Mouse (Mus musculus) MEL (cell line): ENCODE measurements around the gene Neurl4. TPM values are rescaled to one million over a fixed set of nuclear protein-coding genes. Genes with fewer than 3 reads are reported as not detected.

Experiments used
- DNase-seq: peaks from one replicate; pipeline ENCODE4 v3.0.0; 2011; ENCODE audit warnings: low read depth, low spot score
- H3K27ac ChIP-seq: 2 replicates; pipeline ENCODE4 v1.5.1; 2012; ENCODE audit warnings: low read depth, mild to moderate bottlenecking, control low read depth, low read length, moderate library complexity; ENCODE audit not compliant: control insufficient read depth
- H3K27me3 ChIP-seq, 2 experiments: fragments of 150-350 bp in 1 of 2; sonication (generic) in 1 of 2; 2 replicates each; pipeline ENCODE4 v1.6.1; 2012; ENCODE audit warnings: low read length in 2 of 2, mild to moderate bottlenecking in 2 of 2, improper control_type of control experiment in 1 of 2, moderate library complexity in 1 of 2; ENCODE audit not compliant: insufficient read depth in 2 of 2, control insufficient read depth in 1 of 2
- H3K36me3 ChIP-seq, 2 experiments: 2 replicates each; pipeline ENCODE4 v1.6.1; 2012 to 2014; ENCODE audit warnings: low read length in 2 of 2, improper control_type of control experiment in 1 of 2, inconsistent platforms in 1 of 2, mild to moderate bottlenecking in 1 of 2; ENCODE audit not compliant: insufficient read depth in 2 of 2, control insufficient read depth in 1 of 2
- H3K4me1 ChIP-seq, 2 experiments: fragments of 150-350 bp in 1 of 2; sonication (generic) in 1 of 2; 2 replicates each; pipeline ENCODE4 v1.6.1; 2012; ENCODE audit warnings: low read length in 2 of 2, improper control_type of control experiment in 1 of 2, mild to moderate bottlenecking in 1 of 2; ENCODE audit not compliant: insufficient read depth in 2 of 2, control insufficient read depth in 1 of 2
- H3K4me3 ChIP-seq, 2 experiments: fragments of 150-350 bp in 1 of 2; sonication (generic) in 1 of 2; 2 replicates each; pipeline ENCODE4 v1.5.1; 2012; ENCODE audit warnings: low read depth in 2 of 2, low read length in 2 of 2, mild to moderate bottlenecking in 2 of 2, moderate library complexity in 2 of 2, control low read depth in 1 of 2, improper control_type of control experiment in 1 of 2; ENCODE audit not compliant: control insufficient read depth in 1 of 2, insufficient read depth in 1 of 2
- H3K79me2 ChIP-seq: 2 replicates; pipeline ENCODE4 v1.6.1; 2012; ENCODE audit warnings: mild to moderate bottlenecking, low read length, moderate library complexity; ENCODE audit not compliant: control insufficient read depth, poor library complexity, insufficient read depth
- H3K9ac ChIP-seq: 2 replicates; pipeline ENCODE4 v1.6.1; 2012; ENCODE audit warnings: low read depth, mild to moderate bottlenecking, control low read depth, low read length, moderate library complexity; ENCODE audit not compliant: control insufficient read depth, poor library complexity, severe bottlenecking
- H3K9me3 ChIP-seq: fragments of 150-350 bp; sonication (generic); replicated peaks from 2 replicates; pipeline ENCODE4 v1.6.1; 2012; ENCODE audit warnings: mild to moderate bottlenecking, low read length, improper control_type of control experiment, moderate library complexity; ENCODE audit not compliant: insufficient read depth
- CHD1 ChIP-seq: IDR thresholded peaks from 2 replicates; pipeline ENCODE4 v1.6.1; 2012; ENCODE audit warnings: low read depth, mild to moderate bottlenecking, inconsistent platforms, low read length, improper control_type of control experiment
- CTCF ChIP-seq, 3 experiments: IDR thresholded peaks in 2 of 3; conservative IDR thresholded peaks in 1 of 3; 2 replicates each; pipeline ENCODE4 v1.5.1; 2011 to 2012; ENCODE audit warnings: low read length in 3 of 3, low read depth in 2 of 3, mild to moderate bottlenecking in 2 of 3, improper control_type of control experiment in 1 of 3, inconsistent platforms in 1 of 3, mixed read lengths in 1 of 3, moderate library complexity in 1 of 3; ENCODE audit not compliant: control insufficient read depth in 1 of 3, insufficient read depth in 1 of 3, poor library complexity in 1 of 3, severe bottlenecking in 1 of 3
- E2F4 ChIP-seq: IDR thresholded peaks from 2 replicates; pipeline ENCODE4 v1.6.1; 2011; ENCODE audit warnings: low read depth, low read length, improper control_type of control experiment, borderline replicate concordance
- ELF1 ChIP-seq: IDR thresholded peaks from 2 replicates; pipeline ENCODE4 v1.6.1; 2014; ENCODE audit warnings: low read depth, mild to moderate bottlenecking, inconsistent platforms, low read length, improper control_type of control experiment, moderate library complexity
- EP300 ChIP-seq, 2 experiments: IDR thresholded peaks; 2 replicates each; pipeline ENCODE4 v1.6.1; 2011; ENCODE audit warnings: improper control_type of control experiment in 2 of 2, low read length in 2 of 2, low read depth in 1 of 2, mild to moderate bottlenecking in 1 of 2
- ETS1 ChIP-seq: IDR thresholded peaks from 2 replicates; pipeline ENCODE4 v1.6.1; 2012; ENCODE audit warnings: low read depth, mild to moderate bottlenecking, inconsistent platforms, low read length, improper control_type of control experiment, moderate library complexity
- GABPA ChIP-seq: IDR thresholded peaks from 2 replicates; pipeline ENCODE4 v1.6.1; 2012; ENCODE audit warnings: low read depth, mild to moderate bottlenecking, inconsistent platforms, low read length, improper control_type of control experiment, moderate library complexity
- JUND ChIP-seq: IDR thresholded peaks from 2 replicates; pipeline ENCODE4 v1.6.1; 2011; ENCODE audit warnings: low read depth, mild to moderate bottlenecking, improper control_type of control experiment, low read length
- KAT2A ChIP-seq: conservative IDR thresholded peaks from 2 replicates; pipeline ENCODE4 v1.6.1; 2012; ENCODE audit warnings: low read depth, low read length, improper control_type of control experiment, inconsistent platforms
- MAFK ChIP-seq: IDR thresholded peaks from 2 replicates; pipeline ENCODE4 v1.6.1; 2011; ENCODE audit warnings: low read depth, mild to moderate bottlenecking, low read length, improper control_type of control experiment, borderline replicate concordance
- MAX ChIP-seq: IDR thresholded peaks from 2 replicates; pipeline ENCODE4 v1.6.1; 2011; ENCODE audit warnings: low read length, improper control_type of control experiment
- MAZ ChIP-seq: IDR thresholded peaks from 2 replicates; pipeline ENCODE4 v1.6.1; 2012; ENCODE audit warnings: low read depth, mild to moderate bottlenecking, inconsistent platforms, low read length, improper control_type of control experiment
- MEF2A ChIP-seq: IDR thresholded peaks from 2 replicates; pipeline ENCODE4 v1.6.1; 2014; ENCODE audit warnings: low read depth, mild to moderate bottlenecking, inconsistent platforms, low read length, improper control_type of control experiment; ENCODE audit not compliant: poor library complexity, insufficient replicate concordance, severe bottlenecking; ENCODE audit errors: extremely low read depth
- MYB ChIP-seq: IDR thresholded peaks from 2 replicates; pipeline ENCODE4 v1.6.1; 2011; ENCODE audit warnings: mild to moderate bottlenecking, low read depth, low read length, improper control_type of control experiment
- MYC ChIP-seq: IDR thresholded peaks from 2 replicates; pipeline ENCODE4 v1.6.1; 2011; ENCODE audit warnings: low read depth, mild to moderate bottlenecking, low read length, improper control_type of control experiment, moderate library complexity
- NELFE ChIP-seq: IDR thresholded peaks from 2 replicates; pipeline ENCODE4 v1.6.1; 2011; ENCODE audit warnings: low read depth, low read length, improper control_type of control experiment
- NRF1 ChIP-seq: IDR thresholded peaks from 2 replicates; pipeline ENCODE4 v1.6.1; 2014; ENCODE audit warnings: low read depth, mild to moderate bottlenecking, inconsistent platforms, low read length, improper control_type of control experiment, moderate library complexity; ENCODE audit not compliant: poor library complexity, insufficient read depth, severe bottlenecking
- POLR2AphosphoS5 ChIP-seq: IDR thresholded peaks from 2 replicates; pipeline ENCODE4 v1.6.1; 2012; ENCODE audit warnings: low read depth, borderline replicate concordance, mild to moderate bottlenecking, inconsistent platforms, low read length, moderate library complexity, mixed read lengths
- RAD21 ChIP-seq: IDR thresholded peaks from 2 replicates; pipeline ENCODE4 v1.6.1; 2011; ENCODE audit warnings: mild to moderate bottlenecking, low read depth, low read length, improper control_type of control experiment
- SIN3A ChIP-seq: IDR thresholded peaks from 2 replicates; pipeline ENCODE4 v1.6.1; 2012; ENCODE audit warnings: low read length, improper control_type of control experiment, inconsistent platforms
- SMC3 ChIP-seq: IDR thresholded peaks from 2 replicates; pipeline ENCODE4 v1.6.1; 2011; ENCODE audit warnings: low read depth, low read length, improper control_type of control experiment
- TAL1 ChIP-seq: IDR thresholded peaks from 2 replicates; pipeline ENCODE4 v1.6.1; 2012; ENCODE audit warnings: mild to moderate bottlenecking, inconsistent platforms, low read length, moderate library complexity, mixed read lengths
- TBP ChIP-seq: IDR thresholded peaks from 2 replicates; pipeline ENCODE4 v1.8.0; 2011; ENCODE audit warnings: low read depth, low read length, improper control_type of control experiment
- TCF12 ChIP-seq: IDR thresholded peaks from 2 replicates; pipeline ENCODE4 v1.6.1; 2014; ENCODE audit warnings: low read depth, mild to moderate bottlenecking, inconsistent platforms, low read length, improper control_type of control experiment, moderate library complexity
- UBTF ChIP-seq: IDR thresholded peaks from 2 replicates; pipeline ENCODE4 v1.6.1; 2012; ENCODE audit warnings: low read depth, mild to moderate bottlenecking, inconsistent platforms, low read length, improper control_type of control experiment, moderate library complexity, borderline replicate concordance; ENCODE audit not compliant: insufficient read depth
- USF2 ChIP-seq, 2 experiments: IDR thresholded peaks; 2 replicates each; pipeline ENCODE4 v1.6.1; 2011 to 2012; ENCODE audit warnings: improper control_type of control experiment in 2 of 2, low read length in 2 of 2, borderline replicate concordance in 1 of 2, inconsistent platforms in 1 of 2, low read depth in 1 of 2, mild to moderate bottlenecking in 1 of 2; ENCODE audit not compliant: insufficient read depth in 1 of 2
- ZC3H11A ChIP-seq: IDR thresholded peaks from 2 replicates; pipeline ENCODE4 v1.6.1; 2012; ENCODE audit warnings: low read depth, mild to moderate bottlenecking, inconsistent platforms, low read length, improper control_type of control experiment
- ZMIZ1 ChIP-seq: IDR thresholded peaks from 2 replicates; pipeline ENCODE4 v1.6.1; 2012; ENCODE audit warnings: low read depth, mild to moderate bottlenecking, inconsistent platforms, low read length, improper control_type of control experiment, moderate library complexity
- polyA plus RNA-seq, 2 experiments: library from polyadenylated mRNA; stranded (reverse) in 1 of 2; unstranded in 1 of 2; fragments of >175 nt in 1 of 2; fragments of >200 nt in 1 of 2; gene quantifications; 2 replicates each; pipeline versions ENCODE4 v1.2.1 to v1.2.4; 2012; ENCODE audit warnings: low replicate concordance in 2 of 2, low read depth in 1 of 2; ENCODE audit not compliant: insufficient read length in 2 of 2, insufficient read depth in 1 of 2, missing spikeins in 1 of 2
- total RNA-seq: library from RNA; depleted of rRNA; stranded (reverse); fragments of 300-350 nt; gene quantifications from 2 replicates; pipeline ENCODE4 v1.2.3, GENCODE M21; 2012

Neurl4 gene
- total and polyA plus RNA-seq, 3 experiments = 50.9 to 58.0 TPM; not detected in 1

GRCm38 (mm10) chr11:69920266-69921031, 19.6 kb downstream of the Neurl4 start (continued):
- peak; percentile 9; the same call in 1 of the 2 replicates for TF ChIP-seq SMC3
- no peak for TF ChIP-seq ZC3H11A
- TF ChIP-seq ETS1 = no peak; the same call in 1 of the 2 replicates
- TF ChIP-seq MEF2A = no peak
- no peak for TF ChIP-seq CTCF (IDR thresholded peaks at IDR 0.05 in 2 of 3, conservative IDR thresholded peaks at IDR 0.05 in 1 of 3; ENCODE audit: control insufficient read depth in 1 of 3, insufficient read depth in 1 of 3, low read depth in 2 of 3, low read length in 3 of 3, poor library complexity in 1 of 3, severe bottlenecking in 1 of 3)
- TF ChIP-seq POLR2AphosphoS5 = peak; percentile 9; the same call in 1 of the 2 replicates
- TF ChIP-seq MAFK = no peak
- no peak for TF ChIP-seq RAD21
- TF ChIP-seq MAX = peak; percentile 87
- no peak for TF ChIP-seq NELFE
- TF ChIP-seq, all 39 proteins: peak for 9

GRCm38 (mm10) chr11:69921114-69922011, 20.5 kb downstream of the Neurl4 start, which contains the start of gene Eif5a:
TSS of gene Eif5a (minus strand) at chr11:69921958.
- Histone ChIP-seq H3K36me3 (peaks cover 22 to 46% of the 10 kb centered on the region in 2 experiments), H3K9ac (peak within 1 kb of the TSS; percentile 89), H3K27me3 (no peaks in the 10 kb centered on the region), H3K79me2 (peaks cover 42% of the 10 kb centered on the region), H3K4me3 (peak within 1 kb of the TSS; percentile 77 to 96), H3K4me1 (peaks cover 13 to 35% of the 10 kb centered on the region in 2 experiments), H3K9me3 (no peaks in the 10 kb centered on the region), H3K27ac (peak within 1 kb of the TSS; percentile 98)
- peak; percentile 100 for DNase-seq
- peak; percentile 96 for TF ChIP-seq SIN3A
- no peak; the same call in 1 of the 2 replicates for TF ChIP-seq KAT2A
- TF ChIP-seq JUND = no peak
- TF ChIP-seq ZMIZ1 = peak; percentile 95
- TF ChIP-seq MAFK = no peak
- TF ChIP-seq MEF2A = no peak
- TF ChIP-seq ZC3H11A = no peak
- TF ChIP-seq MAZ = peak; percentile 56
- no peak for TF ChIP-seq E2F4
- TF ChIP-seq TBP = peak; percentile 86
- peak; percentile 70 for TF ChIP-seq TCF12
- TF ChIP-seq ETS1 = peak; percentile 58
- no peak for TF ChIP-seq MYB
- TF ChIP-seq USF2 (IDR thresholded peaks at IDR 0.05; ENCODE audit: borderline replicate concordance in 1 of 2, insufficient read depth in 1 of 2, low read depth in 1 of 2, low read length in 2 of 2) = peak; percentile 67 to 86; a peak in 3 of 4 replicates
- TF ChIP-seq UBTF = no peak
- TF ChIP-seq POLR2AphosphoS5 = peak; percentile 88; the same call in 1 of the 2 replicates
- peak; percentile 21; the same call in 1 of the 2 replicates for TF ChIP-seq SMC3
- TF ChIP-seq GABPA = no peak
- TF ChIP-seq ELF1 = peak; percentile 67
- TF ChIP-seq EP300 (IDR thresholded peaks at IDR 0.05; ENCODE audit: low read depth in 1 of 2, low read length in 2 of 2) = 0 out of 4 replicates have a peak, but pooled peaks of 1 of the 2 experiments have one; percentile 26
- TF ChIP-seq MAX = peak; percentile 98
- TF ChIP-seq CHD1 = no peak
- peak; percentile 80 for TF ChIP-seq NRF1
- TF ChIP-seq MYC = peak; percentile 100
- TF ChIP-seq TAL1 = no peak
